Mouse (Mus musculus) lung, adult 10 weeks (tissue): ENCODE results near the gene Fkbpl. TPM values are rescaled to one million over a fixed set of nuclear protein-coding genes. Genes with fewer than 3 reads are reported as not detected.

Source experiments
- polyA plus RNA-seq: library from polyadenylated mRNA; stranded (reverse); fragments of 350-450 nt; fragmentation: Illumina TruSeq; extraction: RNeasy Lipid Tissue Mini Kit (QIAGEN cat#74804); gene quantifications from one replicate; pipeline ENCODE4 v1.2.3, GENCODE M21; 2014; ENCODE audit warnings: low read depth, low replicate concordance; ENCODE audit not compliant: insufficient read depth

The Fkbpl gene
- polyA plus RNA-seq = 6.8 TPM

DNA sequence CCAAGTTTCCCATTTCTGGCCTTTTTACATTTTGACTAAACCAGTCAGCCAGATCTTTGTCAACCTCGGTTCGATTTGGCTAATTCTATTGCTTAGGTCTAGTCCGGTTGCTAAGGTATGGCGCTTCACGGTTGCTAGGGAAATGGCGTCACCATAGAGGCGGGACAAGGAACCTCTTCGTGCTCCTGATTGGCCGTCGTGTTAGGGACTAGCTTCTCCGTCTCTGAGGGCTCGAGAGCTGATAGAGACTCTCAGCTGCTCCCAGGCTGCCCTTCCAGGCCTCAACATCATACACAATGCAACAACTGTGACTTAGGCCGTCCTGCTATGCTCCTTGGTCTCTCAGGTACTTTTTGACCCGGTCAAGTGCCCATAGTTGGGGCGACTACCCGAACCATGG is at the start of gene Fkbpl:
Gene Fkbpl, plus strand, starts transcription at position 157 of the 400 bp plus-strand sequence.

DNA sequence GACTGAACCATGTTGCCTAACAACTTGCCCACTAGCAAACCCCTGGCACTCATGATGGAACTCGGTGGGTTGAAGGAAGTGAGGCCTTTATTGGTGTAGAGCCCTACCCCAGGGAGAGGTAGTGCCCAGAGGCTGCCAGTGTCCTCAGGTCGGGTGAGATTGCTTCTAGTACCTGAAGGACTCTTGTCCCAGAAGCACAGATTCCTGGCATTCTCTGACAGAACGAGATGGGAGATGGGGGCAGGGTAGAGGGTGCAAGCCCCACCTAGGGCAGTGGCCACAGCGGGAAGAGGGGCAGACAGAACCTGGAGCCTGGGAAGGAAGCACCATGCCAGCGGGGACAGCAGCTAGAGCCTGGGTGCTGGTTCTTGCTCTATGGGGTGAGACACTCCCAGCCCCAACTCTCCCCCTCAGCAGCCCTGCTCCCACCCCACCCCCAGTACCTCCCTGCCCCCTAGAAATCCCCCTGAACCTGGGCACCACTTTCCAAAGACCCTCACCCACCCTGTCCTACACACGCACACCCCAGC is 46.9 kb upstream of the Fkbpl start, which contains the start of gene Ager:
Gene Ager, plus strand, starts transcription at position 297 of the 530 bp plus-strand sequence.

DNA sequence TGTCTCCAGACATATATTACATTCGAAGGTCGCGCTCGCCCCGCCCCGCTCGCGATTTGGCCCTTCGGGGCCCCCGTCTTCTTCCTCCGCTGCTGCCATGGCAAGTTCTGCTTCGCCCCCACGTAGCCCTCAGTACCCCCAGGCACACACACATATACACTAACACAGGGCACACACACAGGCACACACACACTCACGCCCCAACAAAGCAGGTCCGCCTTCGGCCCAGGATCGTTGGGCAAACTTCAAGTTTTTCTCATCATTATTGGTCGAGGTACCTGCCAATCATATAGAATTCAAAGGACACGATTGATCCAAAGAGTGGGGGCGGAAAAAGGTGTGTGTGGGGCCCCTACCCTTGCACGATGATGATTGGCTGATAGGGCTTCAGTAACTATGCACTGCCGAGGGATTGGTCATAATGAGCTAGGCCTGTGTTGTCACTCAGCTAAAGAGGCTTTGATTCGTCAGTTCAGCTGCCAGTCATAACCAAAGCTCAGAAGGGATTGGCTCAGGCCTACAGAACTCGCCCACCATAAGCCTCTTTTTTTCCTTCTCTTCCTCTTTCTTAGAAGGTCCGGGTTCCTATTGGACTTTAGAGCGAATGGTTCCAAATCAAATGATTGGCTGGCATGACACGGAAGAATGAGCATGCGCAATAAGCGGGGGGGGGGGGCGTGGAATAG is 41.0 kb upstream of the Fkbpl start, which contains the start of gene Rnf5:
Gene Rnf5, minus strand, starts transcription at position 316 of the 686 bp plus-strand sequence.

DNA sequence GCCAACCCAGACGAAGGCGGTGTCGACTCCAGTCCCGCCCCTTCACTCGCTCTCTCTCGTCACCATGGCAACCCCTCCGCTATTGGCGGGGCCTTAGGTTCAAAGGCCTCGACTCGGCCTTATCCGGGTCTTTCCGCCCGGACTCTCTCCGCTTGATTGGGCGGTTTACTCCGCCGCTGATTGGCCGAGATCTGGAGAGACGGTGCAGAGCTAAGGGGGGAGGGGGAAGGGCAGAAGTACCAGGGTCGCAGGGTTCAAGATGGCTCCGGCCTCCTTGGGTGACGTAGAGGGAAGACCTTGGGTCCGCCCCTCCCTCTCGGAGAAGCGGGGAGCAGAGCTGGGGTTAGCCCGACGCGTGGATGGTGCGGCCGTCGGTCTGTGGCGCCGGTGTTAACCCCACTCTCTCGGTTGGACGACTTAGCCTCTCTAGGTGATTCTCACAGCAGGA is 40.5 kb upstream of the Fkbpl start, which contains the start of gene Agpat1:
Gene Agpat1, plus strand, starts transcription at position 202 of the 448 bp plus-strand sequence.

DNA sequence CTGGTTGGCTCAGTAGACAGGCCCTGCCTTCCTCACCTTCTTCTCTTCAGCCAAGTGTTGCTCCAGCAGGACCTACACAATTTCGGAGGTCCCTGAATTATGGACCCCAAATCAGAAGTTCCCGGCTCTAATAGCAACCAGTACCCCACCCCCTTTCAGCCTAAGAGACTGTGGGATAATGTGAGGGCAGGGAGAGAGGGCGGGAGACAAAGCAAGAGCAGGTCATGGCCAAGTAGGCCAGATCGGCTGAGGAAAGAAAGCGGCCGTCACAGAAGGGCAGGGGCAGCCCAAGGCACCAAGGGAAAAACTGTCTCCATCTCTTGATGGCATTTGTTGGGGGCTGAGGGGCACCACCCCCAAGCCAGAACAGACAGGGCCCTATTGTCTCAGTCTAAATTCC is 28.7 kb upstream of the Fkbpl start, which contains the start of gene Egfl8:
Gene Egfl8, minus strand, starts transcription at position 101 of the 400 bp plus-strand sequence.

DNA sequence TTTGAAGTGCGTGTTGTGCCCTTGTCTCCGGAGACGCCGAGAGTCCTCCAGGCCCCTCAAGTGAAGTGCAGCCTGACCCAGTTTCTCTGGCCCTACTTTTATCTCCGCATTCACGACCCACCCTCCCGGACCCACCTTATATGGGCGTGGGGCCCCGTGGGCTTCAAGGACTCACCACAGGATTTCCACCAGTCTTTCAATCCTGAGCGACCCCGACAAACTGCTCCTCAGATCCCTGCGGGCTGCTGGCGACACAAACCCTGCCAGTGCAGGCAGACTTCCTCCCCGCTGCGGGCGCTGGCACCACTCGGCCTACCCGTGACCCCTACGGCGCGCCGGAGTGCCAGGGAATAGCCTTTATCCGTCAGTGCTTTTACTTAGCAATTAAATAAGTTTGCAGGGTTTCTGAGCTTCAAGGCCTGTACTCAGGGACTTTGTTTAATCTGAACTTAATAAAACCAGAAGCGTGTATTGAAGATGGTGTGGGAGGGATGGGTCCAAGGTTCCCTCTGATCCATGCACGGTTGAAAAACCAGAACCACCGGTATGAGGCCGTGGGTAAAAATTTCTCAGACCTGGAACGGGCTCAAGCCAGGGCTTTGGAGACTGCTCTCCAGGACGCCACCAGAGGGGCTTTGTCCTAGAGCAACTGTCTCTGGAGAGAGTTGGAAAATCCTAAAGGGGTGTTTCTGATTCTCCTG is 16.5 kb upstream of the Fkbpl start, which contains the start of gene Ppt2:
Gene Ppt2, minus strand, starts transcription at position 568 of the 701 bp plus-strand sequence.

DNA sequence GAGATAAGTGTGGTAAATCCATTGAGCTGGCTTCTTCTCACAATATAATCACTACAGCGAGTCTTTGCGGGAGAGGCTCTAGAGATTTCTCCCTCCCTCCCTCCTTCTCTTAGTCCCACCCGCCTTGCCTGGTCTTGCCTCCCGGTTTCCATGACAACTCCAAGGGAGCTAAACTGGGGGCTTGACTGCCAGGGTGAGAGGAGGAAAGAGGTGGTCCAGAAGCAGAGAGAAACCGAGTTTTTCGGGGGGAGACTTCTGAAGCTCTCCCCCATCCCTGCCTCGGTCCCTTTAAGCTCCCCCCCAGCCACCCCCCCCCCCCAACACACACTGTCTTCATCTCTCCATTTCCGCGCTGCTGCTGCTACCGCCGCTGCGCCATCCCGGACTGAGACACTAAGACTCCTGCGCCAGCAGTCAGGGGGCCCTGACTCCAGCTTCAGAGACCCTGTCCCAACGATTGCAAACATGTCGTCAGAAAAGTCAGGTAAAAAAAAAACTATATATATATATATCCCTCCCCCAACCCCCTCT is 15.3 kb upstream of the Fkbpl start, which contains the start of gene Prrt1:
Gene Prrt1, plus strand, starts transcription at position 313 of the 531 bp plus-strand sequence.

DNA sequence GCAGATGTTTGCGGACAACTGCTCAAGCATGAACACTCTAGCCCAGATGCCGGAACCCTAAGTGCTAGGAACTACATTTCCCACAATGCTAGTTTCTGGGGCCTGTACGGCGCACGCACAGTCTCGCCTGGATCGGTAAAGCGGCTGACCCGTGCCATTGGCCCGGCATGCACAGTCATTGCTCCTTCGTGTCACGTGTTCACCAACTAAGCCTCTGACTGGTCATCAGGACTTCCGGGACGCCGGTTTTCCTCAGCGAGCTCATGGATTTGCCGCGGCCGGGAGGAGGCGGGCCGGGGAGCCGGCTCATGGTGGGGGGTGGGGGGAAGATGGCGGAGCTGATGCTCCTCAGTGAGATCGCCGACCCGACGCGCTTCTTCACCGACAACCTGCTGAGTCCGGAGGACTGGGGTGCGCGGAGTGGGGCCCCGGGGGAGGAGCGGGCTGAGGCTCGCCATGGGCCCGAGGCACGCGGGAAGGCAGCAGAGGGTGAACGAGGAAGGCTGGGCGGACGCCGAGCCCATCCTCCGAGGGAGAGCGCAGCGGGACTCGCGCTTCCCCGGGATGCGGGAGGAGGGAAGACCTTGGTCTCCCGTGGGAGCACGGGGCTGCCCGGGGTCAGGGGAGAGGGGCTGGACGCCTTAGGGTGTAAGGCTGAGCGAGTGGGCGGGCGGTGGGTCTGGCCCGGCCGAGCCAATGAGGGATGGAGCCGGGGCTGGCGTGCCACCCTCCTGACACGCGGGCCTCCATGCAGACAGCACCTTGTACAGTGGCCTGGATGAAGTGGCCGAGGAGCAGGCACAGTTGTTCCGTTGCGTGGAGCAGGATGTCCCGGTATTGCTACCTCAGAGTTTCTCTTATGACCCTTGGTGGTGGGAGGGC is 2.6 kb downstream of the Fkbpl start, which contains the start of gene Atf6b:
Gene Atf6b, plus strand, starts transcription at position 241 of the 882 bp plus-strand sequence.

DNA sequence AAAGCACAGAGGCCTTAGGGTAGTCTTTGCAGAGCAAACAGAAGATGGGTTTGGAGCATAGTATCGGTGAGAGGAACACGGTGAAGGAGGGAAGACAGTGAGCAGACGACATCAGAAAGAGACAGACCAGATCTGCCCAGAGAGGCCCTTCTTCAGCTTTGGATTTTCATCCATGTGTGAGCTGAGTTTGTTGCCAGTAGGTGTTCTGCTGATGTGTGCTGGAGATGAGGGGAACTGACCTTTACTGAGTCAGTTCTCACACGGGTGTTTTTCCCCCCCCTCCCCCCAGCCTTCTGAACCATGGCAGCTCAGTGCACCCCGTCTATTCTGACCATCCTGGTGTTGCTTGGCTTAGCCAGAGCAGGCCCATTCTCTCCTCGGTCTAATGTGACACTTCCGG is 25.7 kb downstream of the Fkbpl start, which contains the start of gene Tnxb:
Gene Tnxb, plus strand, starts transcription at position 301 of the 400 bp plus-strand sequence.

Other genes starting within 250 kb of the Fkbpl start
- gene BC051142, start 245.9 kb upstream of the Fkbpl start, polyA plus RNA-seq = 0.24 TPM
- not detected for gene Btnl4, start 167.4 kb upstream of the Fkbpl start, polyA plus RNA-seq
- not detected for gene Btnl6, start 127.4 kb upstream of the Fkbpl start, polyA plus RNA-seq
- gene Notch4, start 80.5 kb upstream of the Fkbpl start, polyA plus RNA-seq = 20.4 TPM
- gene Gpsm3, start 55.0 kb upstream of the Fkbpl start, polyA plus RNA-seq = 40.6 TPM
- gene Pbx2, start 53.5 kb upstream of the Fkbpl start, polyA plus RNA-seq = 32.4 TPM
- 2,693 TPM for gene Ager, start 46.9 kb upstream of the Fkbpl start, polyA plus RNA-seq
- 48.1 TPM for gene Rnf5, start 41.1 kb upstream of the Fkbpl start, polyA plus RNA-seq
- gene Agpat1, start 40.5 kb upstream of the Fkbpl start, polyA plus RNA-seq = 36.8 TPM
- gene Egfl8, start 28.8 kb upstream of the Fkbpl start, polyA plus RNA-seq = 4.1 TPM
- gene Ppt2, start 16.3 kb upstream of the Fkbpl start, polyA plus RNA-seq = 30.7 TPM
- 1.6 TPM for gene Prrt1, start 15.2 kb upstream of the Fkbpl start, polyA plus RNA-seq
- 31.2 TPM for gene Atf6b, start 2.4 kb downstream of the Fkbpl start, polyA plus RNA-seq
- gene Tnxb, start 25.8 kb downstream of the Fkbpl start, polyA plus RNA-seq = 7.5 TPM
- gene C4b, start 99.1 kb downstream of the Fkbpl start, polyA plus RNA-seq = 122 TPM
- gene Cyp21a1, start 159.8 kb downstream of the Fkbpl start, polyA plus RNA-seq = not detected
- 27.3 TPM for gene Stk19, start 192.2 kb downstream of the Fkbpl start, polyA plus RNA-seq
- 27.5 TPM for gene Dxo, start 192.3 kb downstream of the Fkbpl start, polyA plus RNA-seq
- gene Skiv2l, start 205.4 kb downstream of the Fkbpl start, polyA plus RNA-seq = 19.3 TPM
- gene Nelfe, start 205.6 kb downstream of the Fkbpl start, polyA plus RNA-seq = 30.3 TPM
- gene Cfb, start 217.8 kb downstream of the Fkbpl start, polyA plus RNA-seq = 38.7 TPM
- 4.5 TPM for gene Zbtb12, start 234.7 kb downstream of the Fkbpl start, polyA plus RNA-seq
- gene Gm20547, start 237.3 kb downstream of the Fkbpl start, polyA plus RNA-seq = not detected